Mouse (Mus musculus) cerebellum, postnatal 10 days (tissue): ENCODE measurements around the gene Med13l.
A peak's percentile ranks its signal among the peaks of the same experiment; 100 is the strongest.

Experiments used
- DNase-seq, 2 experiments: peaks; one replicate each; pipeline ENCODE4 v3.0.0; 2021; ENCODE audit warnings: mixed read lengths in 2 of 2

The Med13l gene

DNA sequence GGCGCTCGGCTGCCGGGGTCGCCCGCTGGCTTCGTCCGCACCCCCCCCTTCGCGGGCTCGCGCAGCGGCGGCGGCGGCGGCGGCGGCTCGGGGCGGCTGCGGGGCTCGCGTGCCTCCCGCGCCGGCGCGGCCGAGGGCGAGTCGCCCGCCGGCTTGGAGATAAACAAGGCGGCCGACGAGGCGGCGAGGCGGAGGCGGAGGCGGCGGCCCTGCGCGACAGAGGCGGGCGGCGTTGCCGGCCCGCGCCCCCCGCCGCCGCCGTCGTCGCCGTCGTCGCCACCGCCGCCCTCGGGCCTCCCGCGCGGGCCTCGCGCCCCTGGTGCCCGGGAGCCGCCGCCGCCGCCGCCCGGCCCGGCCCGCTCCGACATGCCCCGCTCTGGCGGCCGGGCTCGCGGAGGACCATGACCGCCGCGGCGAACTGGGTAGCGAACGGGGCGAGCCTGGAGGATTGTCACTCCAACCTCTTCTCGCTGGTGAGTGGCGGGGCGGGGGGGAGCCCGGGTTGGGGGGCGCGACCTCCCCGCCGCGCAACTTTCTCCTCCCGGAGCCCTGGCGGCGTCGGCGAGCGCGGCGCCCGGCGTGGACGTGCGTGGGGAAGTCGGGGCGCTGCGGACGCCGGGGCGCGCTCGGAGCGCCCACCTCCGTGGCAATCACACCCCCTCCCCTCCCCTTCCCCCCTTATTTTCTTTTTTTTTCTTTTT is at the start of gene Med13l:
TSS of gene Med13l (plus strand) at position 295 of the 701 bp plus-strand sequence.
- DNase-seq: peak; percentile 79

DNA sequence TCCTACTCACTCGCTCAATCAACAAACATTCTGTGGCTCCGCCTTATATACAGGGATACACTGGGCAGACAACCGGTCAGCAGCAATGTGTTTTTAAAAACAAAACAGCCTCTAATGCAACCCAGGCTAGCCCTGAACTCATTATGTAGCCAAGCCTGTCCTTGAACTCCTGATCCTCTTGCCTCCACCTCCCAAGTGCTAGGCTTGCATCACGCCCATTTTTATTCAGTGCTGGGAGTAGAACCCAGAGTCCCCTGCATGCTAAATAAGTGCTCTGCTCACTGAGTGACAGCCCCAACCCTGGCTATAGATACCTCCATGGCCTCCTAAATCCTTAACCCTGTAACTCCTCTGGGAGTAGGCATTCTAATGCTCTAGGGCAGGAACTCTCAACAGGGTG is 49.5 kb upstream of the Med13l start:
- no peak for DNase-seq

DNA sequence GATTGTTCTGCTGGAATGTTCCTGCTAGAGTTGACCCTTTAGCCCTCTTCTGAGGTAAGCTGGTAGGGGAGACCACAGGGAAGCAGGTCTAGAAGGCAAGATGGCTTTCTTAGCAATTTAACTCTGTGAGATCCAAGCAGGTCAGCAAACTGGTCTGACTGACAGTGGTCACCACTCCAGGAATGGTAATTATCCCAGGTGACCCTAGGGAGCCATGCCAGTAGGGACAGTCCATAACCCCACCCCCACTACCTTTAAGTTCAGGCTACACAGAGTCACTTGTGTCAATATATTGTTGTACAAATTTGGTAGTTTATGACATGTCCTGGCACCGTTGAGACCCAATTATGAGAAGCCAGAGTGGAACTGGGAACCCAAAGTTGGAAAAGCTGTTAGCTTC is 47.5 kb upstream of the Med13l start:
- no peak for DNase-seq

DNA sequence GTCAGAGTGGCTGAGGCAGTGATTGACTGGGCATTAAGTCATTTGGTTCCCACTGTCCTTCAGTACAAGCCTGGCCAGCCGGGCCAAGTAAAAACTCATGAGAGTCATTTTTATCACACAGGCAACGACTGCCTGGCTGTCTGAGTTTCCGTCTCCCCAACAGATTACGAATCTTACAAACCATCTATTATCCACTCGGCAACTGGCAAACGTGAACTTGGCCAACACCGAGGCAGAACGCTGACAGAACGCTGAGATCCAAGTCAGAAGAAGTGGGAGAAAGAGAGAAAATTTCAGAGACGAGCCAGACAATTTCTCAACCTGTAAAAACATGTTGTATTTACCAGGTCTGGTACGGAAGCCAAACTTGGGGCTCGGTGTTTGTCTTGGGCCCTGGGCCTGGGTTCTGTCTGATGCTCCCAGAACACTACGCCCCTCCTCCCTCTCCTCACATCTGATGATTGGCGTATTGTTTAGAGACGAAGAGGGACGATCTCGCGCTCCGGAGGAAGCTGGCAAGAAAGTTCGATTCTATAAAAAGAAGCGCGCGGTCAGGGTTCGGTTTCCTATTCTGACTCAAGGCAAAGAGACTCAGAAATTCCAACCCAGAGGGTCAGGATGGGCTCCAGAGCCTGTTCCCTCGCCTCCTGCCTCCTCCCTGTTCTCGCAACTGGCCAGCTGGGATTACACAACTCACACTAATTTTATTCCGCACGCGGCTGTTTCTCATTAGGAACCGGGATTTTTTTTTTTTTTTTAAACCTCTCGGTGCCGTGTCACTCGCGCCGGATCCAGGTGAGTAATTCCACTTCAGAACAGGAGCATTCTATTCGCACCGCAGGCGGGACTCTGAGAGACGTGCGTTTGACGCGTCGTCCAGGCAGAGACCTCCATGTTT is 46.6 kb upstream of the Med13l start:
- DNase-seq: peak; percentile 64 to 68

DNA sequence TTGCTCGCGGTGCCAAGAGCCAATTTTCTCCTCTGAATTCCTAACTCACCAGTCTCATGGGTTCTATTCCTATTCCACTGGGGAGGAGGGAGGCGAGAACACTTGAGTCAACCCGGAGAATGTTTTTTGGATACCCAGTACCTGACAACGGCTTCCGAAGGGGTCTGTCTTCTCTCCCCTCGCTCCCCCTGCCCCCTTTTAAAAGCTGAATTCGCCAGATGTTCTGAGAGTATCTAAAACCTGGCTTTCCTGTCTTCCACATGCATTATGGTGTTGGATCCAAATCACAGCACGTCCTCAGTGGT is 46.0 kb upstream of the Med13l start:
- DNase-seq: no peak

DNA sequence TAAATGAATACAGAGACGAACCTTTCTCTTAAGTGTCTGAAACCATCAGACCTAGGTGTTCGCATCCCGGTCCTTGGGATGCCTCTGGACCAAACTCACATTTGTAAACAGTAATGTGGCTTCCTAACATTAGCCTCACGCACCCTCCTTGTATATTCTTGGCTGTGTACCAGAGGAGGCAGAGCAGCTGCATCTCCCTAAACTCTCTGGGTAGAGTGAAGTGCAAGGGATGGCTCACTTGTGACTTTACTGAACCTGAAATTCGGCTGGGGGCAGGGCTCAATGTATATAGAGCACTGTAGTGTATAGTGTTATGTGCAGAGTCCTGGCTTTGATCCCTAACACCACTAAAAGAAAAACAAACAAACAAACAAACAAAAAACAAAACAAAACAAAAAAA is 45.6 kb upstream of the Med13l start:
- no peak for DNase-seq

DNA sequence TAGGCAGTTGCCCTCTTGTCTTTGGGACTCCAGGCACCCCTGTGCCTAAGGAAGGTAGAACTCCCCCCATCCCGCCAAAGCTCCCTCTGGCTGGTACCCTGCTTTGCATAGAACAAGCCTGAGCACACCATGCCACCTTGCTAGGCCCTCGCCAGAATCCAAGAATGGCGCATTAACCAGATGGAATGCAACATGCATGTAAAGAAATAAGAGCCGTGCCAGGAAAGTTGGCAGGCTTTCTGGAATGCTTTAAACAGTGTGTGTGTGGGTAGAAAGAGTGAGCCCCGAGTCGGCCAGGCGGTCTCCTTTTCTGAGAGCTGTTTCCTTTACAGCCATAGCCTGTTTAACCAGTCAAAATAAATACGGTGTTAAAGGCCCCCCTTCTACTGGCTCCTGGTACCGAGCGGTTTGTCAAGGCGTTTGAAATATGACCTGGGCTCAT is 45.2 kb upstream of the Med13l start:
- DNase-seq: peak; percentile 26 to 53

DNA sequence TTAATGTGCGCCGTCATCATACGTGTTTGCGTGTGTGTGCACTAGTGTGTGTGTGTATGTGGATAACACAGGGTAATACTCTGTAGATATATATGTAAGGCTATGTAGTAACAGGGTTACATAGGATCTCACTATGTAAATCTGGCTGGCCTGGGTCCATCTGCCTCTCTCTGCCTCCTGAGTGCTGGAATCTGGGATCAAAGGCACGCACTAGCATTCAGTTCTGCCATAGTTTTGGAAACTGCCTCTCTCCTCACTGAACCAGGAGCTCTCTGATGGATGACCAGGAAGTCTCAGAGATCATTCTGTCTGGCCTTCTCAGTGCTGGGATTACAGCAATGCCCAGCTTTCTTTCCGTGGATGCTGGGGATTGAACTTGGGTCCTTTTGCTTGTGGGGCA is 44.4 kb upstream of the Med13l start:
- no peak for DNase-seq

DNA sequence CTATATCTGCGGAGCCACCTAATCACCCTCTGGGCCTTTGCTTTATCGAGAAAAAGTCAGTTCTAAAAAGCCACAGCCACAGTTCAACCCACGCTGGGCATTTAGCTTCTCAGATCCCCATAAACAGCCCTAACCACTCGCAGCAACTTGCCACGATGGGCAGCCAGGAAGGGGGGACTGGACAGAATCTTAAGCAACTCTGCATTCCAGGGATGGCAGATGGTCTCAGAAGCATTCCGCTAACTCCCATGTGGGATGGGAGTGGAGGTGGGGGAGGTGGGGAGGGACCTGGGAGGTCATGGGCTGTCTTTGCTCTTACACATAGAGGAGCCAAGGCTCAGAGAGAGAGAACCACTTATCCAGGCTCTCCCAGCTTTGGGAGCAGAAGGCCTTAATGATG is 44.0 kb upstream of the Med13l start:
- no peak for DNase-seq

DNA sequence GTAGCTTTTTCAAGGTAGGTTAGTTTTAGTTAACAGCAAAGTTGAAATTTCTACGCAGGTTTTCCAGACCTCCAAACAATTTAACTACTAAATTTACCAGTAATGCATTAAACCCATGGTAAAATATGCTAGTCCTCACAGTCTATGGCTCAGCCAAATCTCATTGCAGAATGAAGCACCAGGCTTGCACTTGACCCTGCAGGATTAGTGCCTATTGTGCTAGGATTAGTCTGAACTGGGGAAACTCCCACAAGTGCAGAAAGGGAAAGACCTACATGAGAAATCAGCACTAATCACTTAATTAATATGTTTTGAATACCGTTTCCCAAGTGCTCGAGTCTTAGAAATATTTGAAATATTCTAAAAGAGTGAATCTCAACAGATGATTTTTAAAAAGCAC is 40.0 kb upstream of the Med13l start:
- DNase-seq: no peak

DNA sequence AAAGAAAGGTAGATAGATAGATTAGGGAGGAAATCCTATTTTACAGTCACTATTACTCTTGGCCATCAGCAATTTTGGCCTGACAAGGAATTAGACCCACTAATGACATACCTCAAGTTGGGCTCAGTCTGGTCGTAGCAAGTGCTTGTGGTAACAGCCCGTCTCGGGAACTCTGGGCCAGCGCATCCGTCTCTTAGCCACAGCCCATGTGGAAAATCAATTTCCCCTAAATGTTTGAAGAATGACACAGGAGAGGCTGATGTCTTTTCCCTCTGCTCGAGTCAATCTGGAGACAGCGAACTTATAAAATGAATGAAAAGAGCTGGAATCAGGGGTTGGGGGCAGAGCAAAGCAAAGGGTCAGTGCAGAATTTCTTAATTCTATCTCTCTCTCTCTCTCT is 36.1 kb upstream of the Med13l start:
- no peak for DNase-seq

DNA sequence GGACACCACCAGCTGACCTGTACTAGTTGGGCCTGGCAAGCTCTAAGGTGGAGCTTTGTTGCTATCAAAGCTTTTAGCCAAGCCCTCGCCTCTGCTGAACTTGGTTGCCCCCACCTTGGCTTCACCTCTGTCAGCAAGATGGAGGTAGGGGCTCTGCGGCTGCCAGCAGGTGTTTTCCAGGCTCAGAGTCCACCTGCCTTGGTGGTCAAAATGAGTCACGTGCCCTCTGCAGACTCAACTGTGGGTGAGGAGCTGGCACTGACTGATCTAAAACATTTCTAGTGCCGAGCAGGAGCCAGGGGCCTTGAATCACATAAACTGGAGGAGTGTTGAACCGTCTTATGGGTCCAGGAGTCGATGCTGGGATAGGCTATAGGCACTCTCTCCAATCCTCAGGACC is 34.8 kb upstream of the Med13l start:
- no peak for DNase-seq

DNA sequence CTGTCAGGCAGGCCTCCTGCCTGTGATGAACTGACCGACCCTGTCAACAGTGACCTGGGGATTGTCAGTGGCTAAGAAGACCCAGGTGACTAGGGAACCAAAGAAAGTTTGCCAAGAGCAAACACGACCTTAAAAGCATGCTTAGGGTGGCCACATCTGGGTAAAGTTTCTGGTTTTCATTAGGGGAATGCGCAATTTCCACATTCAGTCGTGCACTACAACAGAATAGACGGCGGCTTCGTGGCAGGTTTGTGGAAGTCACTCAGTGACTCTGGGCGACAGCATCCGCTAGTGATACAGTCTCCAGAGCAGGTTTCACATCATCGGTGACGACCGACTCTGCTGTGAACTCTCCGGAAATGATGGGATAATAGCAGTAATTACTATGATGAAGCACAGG is 34.0 kb upstream of the Med13l start:
- no peak for DNase-seq

DNA sequence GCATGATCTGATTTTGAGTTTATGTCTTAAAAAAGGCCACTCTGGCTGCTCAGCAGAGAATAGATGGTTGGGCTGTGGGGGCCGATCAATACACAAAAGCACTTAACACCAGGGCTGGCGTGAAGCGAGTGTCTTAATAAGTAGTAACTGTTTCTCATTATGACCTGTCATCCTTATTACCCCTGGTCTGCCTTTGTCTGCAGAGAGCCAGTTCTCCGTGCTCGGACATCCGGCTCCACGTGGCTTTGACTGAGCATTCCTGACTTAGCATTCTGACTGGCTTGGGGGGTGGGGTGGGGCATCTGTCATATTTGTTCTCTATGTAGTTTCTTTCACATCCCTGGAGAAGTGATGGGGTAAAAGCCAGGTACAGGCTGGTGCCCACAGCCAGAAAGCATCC is 31.2 kb upstream of the Med13l start:
- DNase-seq: peak in 1 of 2 experiments; percentile 22

DNA sequence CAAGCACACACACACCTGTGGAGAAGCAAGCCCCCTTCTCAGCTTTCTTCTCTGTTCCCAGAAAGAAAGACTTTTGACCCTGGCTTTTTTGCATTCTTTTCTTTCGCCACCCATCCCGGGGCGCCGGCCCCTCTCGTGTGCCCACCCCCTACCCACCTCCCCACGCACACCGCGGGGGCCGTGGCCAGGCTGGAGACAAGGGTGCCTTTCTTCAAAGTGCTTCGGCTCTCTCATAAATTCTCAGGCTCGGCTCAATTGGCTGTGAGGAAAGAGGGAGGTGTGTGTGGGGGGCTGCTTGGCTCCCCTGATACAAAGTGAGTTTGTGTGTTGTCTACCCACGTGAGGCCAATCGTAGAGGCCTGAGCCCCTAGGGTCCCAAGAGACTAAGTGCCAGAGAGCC is 28.4 kb upstream of the Med13l start:
- DNase-seq: no peak

DNA sequence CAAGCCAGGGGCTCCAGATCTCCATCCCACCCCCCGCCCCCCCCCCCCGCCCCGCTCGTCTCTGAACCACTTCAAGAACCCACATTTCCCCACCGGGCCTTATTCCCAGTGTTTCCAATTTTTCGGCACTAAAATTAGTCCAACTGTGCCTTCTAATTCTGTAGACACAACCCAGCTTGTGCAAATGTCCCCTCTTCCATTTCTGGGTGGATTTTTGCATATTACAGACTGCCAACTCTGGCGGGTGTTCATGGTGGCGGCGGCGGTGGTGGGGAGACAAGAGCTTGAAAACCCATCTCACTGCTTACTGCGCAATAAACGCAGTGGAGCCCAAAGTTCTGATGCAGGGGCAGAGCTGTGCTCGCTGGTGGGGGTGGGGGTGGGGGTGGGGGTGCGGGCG is 27.8 kb upstream of the Med13l start:
- no peak for DNase-seq

DNA sequence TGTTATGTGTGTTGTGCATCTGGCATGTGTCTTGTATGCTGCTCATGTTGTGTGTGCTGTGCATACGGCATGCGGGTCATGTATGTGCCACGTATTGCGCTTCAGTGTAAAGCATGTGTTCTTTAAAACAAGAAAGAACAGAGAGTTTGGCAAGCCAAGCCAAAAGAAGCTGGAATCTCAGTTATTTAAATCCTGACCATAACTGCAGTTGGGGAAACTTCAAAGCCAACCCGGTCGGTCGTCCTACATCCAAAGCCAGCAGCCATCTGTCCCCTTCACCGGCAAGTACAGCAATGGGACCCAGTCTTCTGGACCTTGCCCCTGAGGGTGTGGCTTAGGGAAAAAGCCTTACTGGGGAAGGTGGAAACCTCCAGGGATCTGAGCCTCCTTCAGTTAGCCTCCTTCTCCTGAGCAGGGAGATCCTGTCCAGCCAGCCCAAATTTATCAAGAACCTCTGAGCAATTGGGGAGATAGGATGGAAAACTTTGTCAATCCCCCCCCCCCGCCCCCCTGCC is 26.0 kb upstream of the Med13l start:
- DNase-seq: no peak

DNA sequence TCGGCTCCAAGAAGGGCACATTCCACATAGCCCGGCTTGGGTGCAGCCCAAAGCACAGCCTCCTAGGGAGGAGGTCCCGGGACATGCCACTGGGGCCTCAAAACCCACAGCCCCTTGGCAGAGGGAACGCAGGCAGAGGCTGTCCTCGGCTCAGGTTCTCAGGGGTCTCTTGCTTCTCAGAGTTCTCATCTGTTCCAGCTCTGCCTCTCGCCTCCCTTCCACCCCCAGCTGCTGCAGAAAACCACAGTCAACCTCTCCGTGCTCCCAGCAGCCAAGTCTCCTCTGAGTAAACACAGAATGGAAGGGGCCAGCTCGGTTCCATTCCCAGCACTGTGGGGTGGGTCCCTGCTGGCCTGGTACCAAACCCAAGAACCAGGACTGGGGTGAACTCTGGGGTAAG is 25.3 kb upstream of the Med13l start:
- DNase-seq: no peak

DNA sequence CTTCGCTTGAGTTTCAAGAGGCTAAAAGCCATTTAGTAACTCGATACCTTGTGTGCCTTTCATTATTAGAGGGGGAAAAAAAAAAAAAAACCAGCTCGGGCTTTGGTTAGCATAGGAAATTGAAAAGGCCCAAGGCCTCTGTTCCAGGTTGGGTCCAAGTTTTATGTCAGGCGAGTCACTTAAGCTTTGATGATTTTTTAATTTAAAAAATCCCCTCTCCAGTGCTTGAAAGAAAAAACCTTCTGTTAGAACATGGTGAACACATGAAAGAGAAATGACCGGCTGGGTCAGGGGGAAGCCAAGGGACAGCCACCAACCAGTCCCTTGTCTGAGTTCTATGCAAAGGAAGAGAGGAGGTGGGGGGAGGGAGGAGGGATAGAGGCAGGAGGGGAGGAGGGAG is 22.0 kb upstream of the Med13l start:
- no peak for DNase-seq

DNA sequence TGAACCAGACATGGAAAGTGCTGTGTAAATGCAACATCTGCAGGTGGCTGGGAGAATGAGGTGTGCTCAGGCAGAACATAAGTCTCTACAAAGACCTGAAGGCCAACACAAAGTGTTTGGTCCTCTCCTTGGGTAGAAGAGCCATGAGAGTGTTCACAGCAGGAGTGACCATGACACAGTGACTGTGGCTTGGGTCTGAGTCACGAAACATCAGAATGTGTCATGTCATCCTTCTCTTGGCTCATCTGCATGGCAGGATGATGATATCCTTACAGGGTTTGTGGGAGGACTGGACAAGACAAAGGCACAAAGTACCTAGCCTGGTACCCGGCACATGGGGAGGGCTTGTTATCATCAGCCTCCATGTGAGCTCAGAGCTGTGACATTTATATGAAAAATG is 16.7 kb upstream of the Med13l start:
- no peak for DNase-seq

DNA sequence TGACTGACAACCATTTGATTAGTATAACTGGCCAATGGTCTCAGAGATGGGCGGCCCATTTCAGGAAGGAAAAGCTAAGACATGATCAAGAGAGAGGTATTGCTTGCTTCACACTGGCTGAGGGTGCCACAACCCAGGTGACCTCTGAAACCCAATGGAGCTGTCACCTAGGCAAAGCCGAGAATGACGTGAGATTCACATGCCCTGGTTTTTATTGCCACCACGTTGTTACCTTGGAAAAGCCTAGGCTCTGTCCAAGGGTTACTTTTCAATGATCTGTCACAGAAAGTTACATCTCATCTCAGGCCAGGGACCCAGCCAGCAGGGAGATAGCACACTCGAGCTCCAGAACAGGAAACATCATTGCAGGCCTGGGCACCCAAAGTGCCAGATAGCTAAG is 10.0 kb upstream of the Med13l start:
- DNase-seq: no peak

DNA sequence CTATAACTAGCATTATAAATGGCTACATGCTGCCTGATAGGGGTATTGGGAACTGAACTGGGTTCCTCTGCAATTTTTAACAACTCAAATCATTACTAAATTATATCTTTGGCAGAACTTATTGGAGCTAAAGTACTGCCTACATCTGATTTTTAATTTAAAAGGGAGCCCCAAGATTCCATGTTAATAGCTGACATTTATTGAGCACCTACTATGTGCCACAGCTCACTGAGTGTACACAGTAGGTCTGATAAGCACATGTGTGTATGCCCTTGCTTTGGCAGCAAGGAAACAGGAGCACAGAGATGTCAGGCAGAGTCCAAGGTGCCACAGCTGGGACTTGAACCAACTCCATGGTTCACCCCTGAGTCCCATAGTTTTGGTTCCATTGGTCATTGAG is 7.2 kb upstream of the Med13l start:
- no peak for DNase-seq

DNA sequence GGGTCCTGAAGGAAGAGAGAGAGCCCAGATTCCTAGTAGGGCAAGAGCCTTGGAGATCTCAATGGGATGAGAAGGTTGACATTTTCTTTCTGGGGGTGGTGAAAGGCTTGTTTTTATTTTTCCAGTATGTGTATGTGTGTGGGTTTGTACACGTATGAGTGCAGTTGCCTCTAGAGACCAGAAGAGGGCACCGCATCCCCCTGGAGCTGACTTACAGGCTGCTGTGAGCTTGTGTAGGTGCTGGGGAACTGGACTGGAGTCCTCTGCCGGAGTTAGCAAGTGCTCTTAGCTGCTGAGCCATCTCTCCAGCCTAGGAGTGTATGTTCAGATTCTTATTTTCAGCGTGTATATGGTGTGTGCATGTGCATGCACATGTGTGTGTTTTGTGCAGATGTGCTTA is 5.2 kb upstream of the Med13l start:
- no peak for DNase-seq

DNA sequence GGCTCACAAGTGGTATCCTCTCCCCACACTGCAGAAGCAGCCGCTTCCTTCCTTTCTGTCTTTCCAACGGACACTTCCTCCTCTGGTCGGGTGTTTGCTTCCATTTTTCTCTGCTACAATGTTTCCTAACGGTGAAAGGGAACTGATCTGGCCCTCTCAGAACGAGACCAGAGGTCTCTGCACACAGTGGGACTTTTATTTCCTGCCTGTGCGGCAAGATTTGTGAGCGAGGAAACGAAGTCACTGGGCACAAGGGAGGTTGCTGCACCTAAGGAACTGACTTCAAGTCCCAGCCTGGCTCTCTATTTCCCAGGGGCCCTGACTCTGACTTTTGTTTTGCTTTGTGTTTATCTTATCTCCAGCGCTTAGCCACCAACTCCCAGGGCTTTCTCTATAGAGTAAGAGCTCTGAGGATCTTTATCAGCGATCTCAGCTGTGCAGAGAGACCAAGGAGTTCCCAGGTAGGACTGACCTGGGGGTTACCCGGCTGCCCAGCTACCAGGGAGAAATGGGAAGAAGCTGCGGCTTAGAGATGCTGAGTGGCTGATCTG is 4.0 kb upstream of the Med13l start:
- no peak for DNase-seq
